Mouse (Mus musculus): Measurements from ENCODE around the gene Zfhx2. TPM values are rescaled to one million over a fixed set of nuclear protein-coding genes. Genes with fewer than 3 reads are reported as not detected.
A peak's percentile ranks its signal among the peaks of the same experiment; 100 is the strongest.

Gene Zfhx2
- 24.9 and 28.4 TPM in 2 replicates for polyA plus RNA-seq (2014; fragmentation: Nextera tagmentation; extraction: Ambion mirVana)

GRCm38 (mm10) chr14:55092011-55092577 lies at the start of gene Zfhx2:
Gene Zfhx2, minus strand, starts transcription at chr14:55092324.
- H3K36me3 ChIP-seq (ENCODE audit: control insufficient read depth, insufficient read depth, low read length), result no peaks in the 10 kb centered on the region
- ATAC-seq (ENCODE audit: low FRiP score, low TSS enrichment) (peak; percentile 92), DNase-seq (peak; percentile 98)
- under 1% methylated on average over 34 of the region's 34 CpGs for WGBS
- peak within 1 kb of the TSS; percentile 76 for H3K4me2 ChIP-seq (ENCODE audit: low read length)
- no peaks in the 10 kb centered on the region for H3K9me3 ChIP-seq (ENCODE audit: control insufficient read depth, low read length)
- H3K4me1 ChIP-seq (ENCODE audit: control insufficient read depth, insufficient read depth, low read length), result peaks cover 55% of the 10 kb centered on the region
- H3K4me3 ChIP-seq (replicated peaks; ENCODE audit: low read depth, low read length), result peak within 1 kb of the TSS; percentile 68
- no peaks in the 10 kb centered on the region for H3K27me3 ChIP-seq (ENCODE audit: control insufficient read depth, insufficient read depth, low read length)
- peak within 1 kb of the TSS; percentile 95 for H3K27ac ChIP-seq (replicated peaks; ENCODE audit: low read depth, low read length)
- peak within 1 kb of the TSS; percentile 89 for H3K9ac ChIP-seq (replicated peaks; ENCODE audit: low read length)

GRCm38 (mm10) chr14:55139313-55139712 lies 47.2 kb upstream of the Zfhx2 start:
- ATAC-seq (ENCODE audit: low FRiP score, low TSS enrichment), result no peak
- Histone ChIP-seq H3K36me3 (ENCODE audit: control insufficient read depth, insufficient read depth, low read length) (no peaks in the 10 kb centered on the region), H3K27me3 (ENCODE audit: control insufficient read depth, insufficient read depth, low read length) (no peaks in the 10 kb centered on the region), H3K4me1 (ENCODE audit: control insufficient read depth, insufficient read depth, low read length) (no peaks in the 10 kb centered on the region), H3K4me2 (ENCODE audit: low read length) (no peak overlapping the region), H3K4me3 (replicated peaks; ENCODE audit: low read depth, low read length) (no peak overlapping the region), H3K27ac (replicated peaks; ENCODE audit: low read depth, low read length) (no peak overlapping the region), H3K9ac (replicated peaks; ENCODE audit: low read length) (no peak overlapping the region), H3K9me3 (ENCODE audit: control insufficient read depth, low read length) (no peaks in the 10 kb centered on the region)
- no peak for DNase-seq
- WGBS, result 47% methylated on average over 7 of the region's 7 CpGs

DNA sequence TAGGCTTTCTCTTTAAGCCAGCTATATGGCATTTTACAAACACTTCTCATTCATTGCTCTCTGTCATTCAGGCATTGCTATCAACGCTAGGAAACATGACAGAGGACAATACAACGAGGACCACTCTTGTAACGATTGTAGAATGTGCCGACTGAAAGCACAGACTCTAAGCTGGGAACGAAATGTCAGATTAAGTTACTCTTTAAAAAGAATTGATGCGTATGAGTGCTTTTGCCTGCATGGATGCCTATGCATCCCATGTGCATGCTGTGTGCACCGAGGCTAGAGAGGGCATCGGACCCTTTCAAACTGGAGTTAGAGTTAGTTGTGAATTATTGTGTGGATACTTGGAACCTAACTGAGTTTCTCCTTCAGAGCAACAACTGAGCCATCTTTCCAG lies 43.6 kb upstream of the Zfhx2 start:
- 62% methylated on average over 8 of the region's 8 CpGs for WGBS
- no peak for DNase-seq

DNA sequence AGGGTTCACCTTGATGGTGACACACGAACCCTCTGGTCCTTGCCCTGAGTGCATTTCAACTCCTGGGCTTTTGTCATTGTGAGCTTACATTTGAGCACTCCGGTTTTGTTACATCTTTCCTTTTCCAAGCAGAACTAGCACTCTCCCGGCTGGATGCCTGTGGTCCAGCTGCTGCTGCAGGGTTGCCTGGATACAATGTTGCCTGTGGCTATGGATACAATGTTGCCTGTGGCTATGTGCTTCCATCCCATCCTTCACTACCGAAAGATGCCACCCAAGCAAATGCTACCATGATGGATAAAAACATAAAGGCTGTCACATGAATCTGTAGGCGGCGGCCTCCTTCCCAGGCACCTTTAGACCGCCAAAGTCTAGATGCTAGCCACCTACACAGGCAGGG lies 34.4 kb upstream of the Zfhx2 start:
- Histone ChIP-seq H3K9ac (replicated peaks; ENCODE audit: low read length) (no peak overlapping the region), H3K27ac (replicated peaks; ENCODE audit: low read depth, low read length) (no peak overlapping the region), H3K4me1 (ENCODE audit: control insufficient read depth, insufficient read depth, low read length) (peaks cover 17% of the 10 kb centered on the region), H3K36me3 (ENCODE audit: control insufficient read depth, insufficient read depth, low read length) (no peaks in the 10 kb centered on the region), H3K4me3 (replicated peaks; ENCODE audit: low read depth, low read length) (no peak overlapping the region), H3K4me2 (ENCODE audit: low read length) (no peak overlapping the region), H3K9me3 (ENCODE audit: control insufficient read depth, low read length) (no peaks in the 10 kb centered on the region), H3K27me3 (ENCODE audit: control insufficient read depth, insufficient read depth, low read length) (no peaks in the 10 kb centered on the region)
- no peak for DNase-seq
- 55% methylated on average over 7 of the region's 7 CpGs for WGBS
- no peak for ATAC-seq (ENCODE audit: low FRiP score, low TSS enrichment)

More for the DNA sequence above, 43.6 kb upstream of the Zfhx2 start:
- ATAC-seq (ENCODE audit: low FRiP score, low TSS enrichment), result no peak
- Histone ChIP-seq H3K4me2 (ENCODE audit: low read length) (no peak overlapping the region), H3K27me3 (ENCODE audit: control insufficient read depth, insufficient read depth, low read length) (no peaks in the 10 kb centered on the region), H3K36me3 (ENCODE audit: control insufficient read depth, insufficient read depth, low read length) (no peaks in the 10 kb centered on the region), H3K9me3 (ENCODE audit: control insufficient read depth, low read length) (no peaks in the 10 kb centered on the region), H3K4me1 (ENCODE audit: control insufficient read depth, insufficient read depth, low read length) (no peaks in the 10 kb centered on the region), H3K9ac (replicated peaks; ENCODE audit: low read length) (no peak overlapping the region), H3K27ac (replicated peaks; ENCODE audit: low read depth, low read length) (no peak overlapping the region), H3K4me3 (replicated peaks; ENCODE audit: low read depth, low read length) (no peak overlapping the region)

GRCm38 (mm10) chr14:55125711-55126110 lies 33.6 kb upstream of the Zfhx2 start:
- no peak overlapping the region for H3K9ac ChIP-seq (replicated peaks; ENCODE audit: low read length)
- ATAC-seq (ENCODE audit: low FRiP score, low TSS enrichment) (no peak), DNase-seq (no peak)
- no peaks in the 10 kb centered on the region for H3K36me3 ChIP-seq (ENCODE audit: control insufficient read depth, insufficient read depth, low read length)
- H3K27ac ChIP-seq (replicated peaks; ENCODE audit: low read depth, low read length), result no peak overlapping the region
- no peak overlapping the region for H3K4me2 ChIP-seq (ENCODE audit: low read length)
- H3K9me3 ChIP-seq (ENCODE audit: control insufficient read depth, low read length), result no peaks in the 10 kb centered on the region
- H3K27me3 ChIP-seq (ENCODE audit: control insufficient read depth, insufficient read depth, low read length), result no peaks in the 10 kb centered on the region
- 85% methylated on average over 5 of the region's 5 CpGs for WGBS
- no peak overlapping the region for H3K4me3 ChIP-seq (replicated peaks; ENCODE audit: low read depth, low read length)
- peaks cover 17% of the 10 kb centered on the region for H3K4me1 ChIP-seq (ENCODE audit: control insufficient read depth, insufficient read depth, low read length)

DNA sequence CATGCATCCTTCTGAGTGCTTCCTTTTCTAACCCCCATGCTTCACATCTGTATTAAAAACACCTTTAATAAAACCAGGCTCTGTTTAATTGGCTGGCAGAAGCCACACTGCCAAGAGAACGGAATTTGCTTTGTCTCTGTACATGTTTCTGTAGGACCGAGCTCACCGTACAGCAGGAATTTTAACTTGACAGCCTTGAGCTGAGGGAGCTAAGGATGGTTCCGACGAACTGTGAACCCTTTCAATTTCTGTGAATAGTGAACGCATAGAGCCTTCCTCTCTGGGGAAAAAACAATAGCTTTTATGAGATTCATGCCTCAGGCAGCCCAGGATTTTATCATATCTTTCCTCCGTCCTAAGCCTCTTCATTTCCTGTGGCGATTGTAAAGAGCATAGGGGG lies 30.2 kb upstream of the Zfhx2 start:
- Histone ChIP-seq H3K9ac (replicated peaks; ENCODE audit: low read length) (peak overlapping the region; percentile 32; the same call in 1 of the 2 replicates), H3K4me2 (ENCODE audit: low read length) (peak overlapping the region; percentile 43), H3K27me3 (ENCODE audit: control insufficient read depth, insufficient read depth, low read length) (no peaks in the 10 kb centered on the region), H3K27ac (replicated peaks; ENCODE audit: low read depth, low read length) (peak overlapping the region; percentile 90), H3K4me1 (ENCODE audit: control insufficient read depth, insufficient read depth, low read length) (peaks cover 19% of the 10 kb centered on the region), H3K4me3 (replicated peaks; ENCODE audit: low read depth, low read length) (no peak overlapping the region), H3K9me3 (ENCODE audit: control insufficient read depth, low read length) (no peaks in the 10 kb centered on the region), H3K36me3 (ENCODE audit: control insufficient read depth, insufficient read depth, low read length) (no peaks in the 10 kb centered on the region)
- ATAC-seq (ENCODE audit: low FRiP score, low TSS enrichment), result peak; percentile 27; the same call in 1 of the 2 replicates
- DNase-seq, result peak; percentile 70
- WGBS, result 14% methylated on average over 8 of the region's 8 CpGs

DNA sequence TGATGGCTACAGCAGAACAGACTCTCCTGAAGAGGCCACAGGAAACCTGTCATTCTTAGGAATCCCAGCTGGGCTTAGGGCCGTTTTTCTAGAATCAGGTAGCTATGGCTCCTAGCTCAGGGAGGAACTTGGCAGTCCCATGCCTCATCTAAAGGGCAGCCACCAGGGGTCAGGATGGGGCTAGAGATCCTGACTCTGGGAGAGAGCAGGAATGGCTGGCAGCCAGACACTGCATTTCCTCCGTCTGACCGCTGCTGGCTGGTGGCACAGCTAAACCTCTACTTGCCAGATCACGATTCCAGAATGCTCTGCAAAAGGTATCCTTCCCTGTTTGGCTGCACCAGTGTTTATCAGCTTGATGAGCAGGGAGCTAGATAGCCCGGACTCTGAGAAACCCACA lies 29.8 kb upstream of the Zfhx2 start:
- Histone ChIP-seq H3K4me3 (replicated peaks; ENCODE audit: low read depth, low read length) (no peak overlapping the region), H3K9ac (replicated peaks; ENCODE audit: low read length) (peak overlapping the region; percentile 32; the same call in 1 of the 2 replicates), H3K4me2 (ENCODE audit: low read length) (peak overlapping the region; percentile 43), H3K36me3 (ENCODE audit: control insufficient read depth, insufficient read depth, low read length) (no peaks in the 10 kb centered on the region), H3K9me3 (ENCODE audit: control insufficient read depth, low read length) (no peaks in the 10 kb centered on the region), H3K4me1 (ENCODE audit: control insufficient read depth, insufficient read depth, low read length) (peaks cover 24% of the 10 kb centered on the region), H3K27ac (replicated peaks; ENCODE audit: low read depth, low read length) (peak overlapping the region; percentile 90), H3K27me3 (ENCODE audit: control insufficient read depth, insufficient read depth, low read length) (no peaks in the 10 kb centered on the region)
- WGBS, result 6% methylated on average over 5 of the region's 5 CpGs
- DNase-seq, result peak; percentile 93
- peak; percentile 90 for ATAC-seq (ENCODE audit: low FRiP score, low TSS enrichment)

- H3K4me3 ChIP-seq (replicated peaks; ENCODE audit: low read depth, low read length), result no peak overlapping the region
- no peak overlapping the region for H3K9ac ChIP-seq (replicated peaks; ENCODE audit: low read length)
- WGBS, result 62% methylated on average over 4 of the region's 4 CpGs
- H3K27me3 ChIP-seq (ENCODE audit: control insufficient read depth, insufficient read depth, low read length), result no peaks in the 10 kb centered on the region
- no peak overlapping the region for H3K4me2 ChIP-seq (ENCODE audit: low read length)
- no peak for DNase-seq
- no peaks in the 10 kb centered on the region for H3K36me3 ChIP-seq (ENCODE audit: control insufficient read depth, insufficient read depth, low read length)
- peaks cover 27% of the 10 kb centered on the region for H3K4me1 ChIP-seq (ENCODE audit: control insufficient read depth, insufficient read depth, low read length)
- H3K9me3 ChIP-seq (ENCODE audit: control insufficient read depth, low read length), result no peaks in the 10 kb centered on the region
- H3K27ac ChIP-seq (replicated peaks; ENCODE audit: low read depth, low read length), result no peak overlapping the region
- ATAC-seq (ENCODE audit: low FRiP score, low TSS enrichment), result no peak
Observed at GRCm38 (mm10) chr14:55119421-55120134, 27.5 kb upstream of the Zfhx2 start.

DNA sequence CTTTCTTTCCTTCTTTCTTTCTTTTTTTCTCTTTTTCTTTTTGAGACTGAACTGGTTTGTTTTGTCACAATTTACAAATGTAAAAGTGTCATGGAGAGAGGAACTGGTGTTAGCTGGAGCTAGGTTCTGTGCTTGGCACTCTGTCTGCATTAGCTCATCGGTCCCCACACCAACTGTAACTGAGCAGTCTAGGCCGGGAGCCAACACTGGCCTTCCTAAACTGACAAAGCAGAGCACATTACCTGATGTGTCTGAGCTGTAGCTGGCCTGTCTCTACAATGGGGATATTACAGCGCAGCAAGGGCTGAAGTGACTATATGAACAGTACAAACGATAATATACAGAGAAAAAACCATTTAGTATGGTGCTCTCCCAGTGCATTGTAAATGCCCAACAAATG lies 26.7 kb upstream of the Zfhx2 start:
- H3K27me3 ChIP-seq (ENCODE audit: control insufficient read depth, insufficient read depth, low read length), result peaks cover 1% of the 10 kb centered on the region; the same call in 1 of the 2 replicates
- peaks cover 34% of the 10 kb centered on the region for H3K4me1 ChIP-seq (ENCODE audit: control insufficient read depth, insufficient read depth, low read length)
- H3K4me3 ChIP-seq (replicated peaks; ENCODE audit: low read depth, low read length), result no peak overlapping the region
- no peak overlapping the region for H3K9ac ChIP-seq (replicated peaks; ENCODE audit: low read length)
- no peaks in the 10 kb centered on the region for H3K36me3 ChIP-seq (ENCODE audit: control insufficient read depth, insufficient read depth, low read length)
- H3K27ac ChIP-seq (replicated peaks; ENCODE audit: low read depth, low read length), result no peak overlapping the region
- WGBS, result 81% methylated on average over 4 of the region's 4 CpGs
- H3K9me3 ChIP-seq (ENCODE audit: control insufficient read depth, low read length), result no peaks in the 10 kb centered on the region
- ATAC-seq (ENCODE audit: low FRiP score, low TSS enrichment), result no peak
- no peak for DNase-seq
- no peak overlapping the region for H3K4me2 ChIP-seq (ENCODE audit: low read length)
